Mouse (Mus musculus): ENCODE data around the gene Zfpl1.
A peak's percentile ranks its signal among the peaks of the same experiment; 100 is the strongest.
"Not testable (repeated sequence)": the region's sequence is repeated elsewhere in the genome, so short reads cannot be mapped to it uniquely, and the experiment has no call there.

Gene Zfpl1

GRCm38 (mm10) chr19:6084478-6085248 is at the start of gene Zfpl1, which contains the start of gene Cdca5:
Gene Zfpl1, minus strand, starts transcription at chr19:6084956.
Gene Cdca5, plus strand, starts transcription at chr19:6084983.
- peak; percentile 98 for DNase-seq

DNA sequence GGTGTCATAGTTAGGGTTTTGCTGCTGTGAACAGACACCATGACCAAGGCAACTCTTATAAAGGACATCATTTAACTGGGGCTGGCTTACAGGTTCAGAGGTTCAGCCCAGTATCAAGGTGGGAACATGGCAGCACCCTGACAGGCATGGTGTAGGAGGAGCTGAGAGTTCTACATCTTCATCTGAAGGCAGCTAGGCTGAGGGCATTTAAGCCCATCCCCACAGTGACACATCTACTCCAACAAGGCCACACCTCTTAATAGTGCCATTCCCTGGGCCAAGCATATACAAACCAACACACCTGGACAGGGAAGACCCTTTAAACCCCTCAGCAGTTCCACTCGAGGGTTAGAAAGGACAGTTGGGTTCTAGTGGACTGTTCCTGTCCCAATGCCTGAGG is 48.4 kb upstream of the Zfpl1 start:
- not testable (repeated sequence) for DNase-seq

- DNase-seq: no peak
Observed at GRCm38 (mm10) chr19:6132171-6132827, 47.5 kb upstream of the Zfpl1 start.

DNA sequence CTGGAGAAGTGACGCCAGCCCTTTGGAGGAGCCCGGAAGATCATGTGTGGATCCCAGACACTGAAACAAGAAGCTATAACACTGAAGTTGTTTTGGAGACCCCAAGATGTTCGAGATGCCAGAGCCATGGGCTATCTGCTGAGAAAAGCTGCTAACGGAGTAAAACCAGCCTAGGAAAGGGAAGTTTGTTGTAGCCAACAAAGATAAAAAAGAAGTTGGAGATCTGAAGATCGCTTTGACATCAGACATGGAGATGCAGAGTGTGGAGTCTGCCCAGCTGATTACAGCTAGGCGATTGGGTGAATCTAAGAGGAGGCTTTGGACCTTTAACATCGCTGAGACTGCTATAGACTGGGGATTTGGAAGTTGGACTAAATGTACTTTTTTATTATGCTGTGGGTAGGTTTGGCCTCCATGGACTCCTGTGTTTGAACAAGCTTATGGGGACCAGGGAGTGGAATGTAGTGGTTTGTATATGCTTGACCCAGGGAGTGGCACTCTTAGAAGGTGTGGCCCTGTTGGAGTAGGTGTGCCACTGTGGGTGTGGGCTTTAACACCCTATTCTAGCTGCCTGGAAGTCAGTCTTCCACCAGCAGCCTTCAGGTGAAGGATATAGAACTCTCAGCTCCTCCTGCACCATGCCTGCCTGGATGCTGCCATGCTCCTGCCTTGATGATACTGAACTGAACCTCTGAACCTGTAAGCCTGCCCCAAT is 45.8 kb upstream of the Zfpl1 start:
- DNase-seq: peak; percentile 25

GRCm38 (mm10) chr19:6127760-6128341 is 43.1 kb upstream of the Zfpl1 start, which contains the start of gene Snx15:
Gene Snx15, minus strand, starts transcription at chr19:6128304.
- peak; percentile 99 for DNase-seq

- no peak for DNase-seq
Observed at GRCm38 (mm10) chr19:6126789-6127580, 42.2 kb upstream of the Zfpl1 start.

- DNase-seq: peak; percentile 86
Observed at GRCm38 (mm10) chr19:6126289-6126688, 41.5 kb upstream of the Zfpl1 start.

DNA sequence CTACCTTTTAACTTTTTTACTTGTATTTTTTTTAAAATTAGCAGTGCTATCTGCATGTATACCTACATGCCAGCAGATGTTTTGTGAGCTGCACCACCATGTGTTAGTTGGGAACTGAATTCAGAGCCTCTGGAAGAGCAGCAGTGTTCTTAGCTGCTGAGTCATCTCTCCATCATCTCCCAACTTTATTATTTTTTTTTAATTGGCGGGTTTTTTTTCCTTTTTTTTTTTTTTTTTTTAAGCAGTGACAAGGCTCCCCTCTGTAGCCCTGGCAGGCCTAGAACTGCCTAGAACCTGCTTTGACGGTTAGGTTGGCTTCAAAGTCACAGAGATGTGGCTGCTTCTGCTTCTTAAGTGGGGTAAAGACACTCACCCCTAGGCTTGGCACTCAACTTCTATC is 40.1 kb upstream of the Zfpl1 start:
- no peak for DNase-seq

DNA sequence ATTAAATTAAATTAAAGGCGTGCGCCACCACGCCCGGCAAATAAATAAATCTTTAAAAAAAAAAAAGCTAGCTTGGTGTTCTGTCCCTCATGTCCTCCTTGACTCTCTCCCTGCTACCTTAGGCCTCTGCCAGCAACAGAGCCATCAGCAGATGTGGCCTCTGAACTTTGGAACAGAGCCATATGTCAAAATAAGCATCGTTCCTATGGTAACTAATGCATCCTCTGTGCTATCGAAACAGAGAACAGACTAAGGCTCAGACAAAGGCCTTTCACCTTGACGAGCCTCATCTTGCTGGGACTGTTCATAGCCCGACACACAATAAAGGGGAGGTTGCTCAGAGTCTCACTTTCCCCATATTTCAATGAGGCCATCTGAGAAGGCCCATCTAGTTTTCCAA is 38.6 kb upstream of the Zfpl1 start:
- DNase-seq: no peak

GRCm38 (mm10) chr19:6121761-6122160 is 37.0 kb upstream of the Zfpl1 start:
- DNase-seq: no peak

DNA sequence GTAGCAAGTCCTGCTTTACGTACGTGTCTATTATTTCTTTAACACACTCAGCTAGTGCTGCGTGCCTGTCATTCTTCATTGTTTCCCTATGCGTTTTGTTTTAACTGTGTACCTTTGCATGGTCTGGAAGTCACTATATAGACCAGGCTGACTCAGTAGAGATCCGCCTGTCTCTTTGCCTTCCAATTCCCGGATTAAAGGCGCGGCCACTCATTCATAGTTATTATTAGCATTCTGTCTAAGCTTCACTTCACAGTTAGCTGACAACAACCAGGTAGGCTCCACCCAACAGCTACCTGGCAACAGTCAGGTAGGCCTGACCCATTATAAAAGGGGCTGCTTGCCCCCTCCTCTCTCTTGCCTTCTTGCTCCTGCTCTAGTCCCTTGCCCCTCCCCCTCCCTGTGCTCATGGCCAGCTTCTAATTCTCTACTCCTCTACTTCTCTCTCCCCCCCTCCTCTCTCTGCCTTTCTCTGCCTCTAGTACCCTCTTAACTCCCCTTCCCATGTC is 34.0 kb upstream of the Zfpl1 start:
- no peak for DNase-seq

DNA sequence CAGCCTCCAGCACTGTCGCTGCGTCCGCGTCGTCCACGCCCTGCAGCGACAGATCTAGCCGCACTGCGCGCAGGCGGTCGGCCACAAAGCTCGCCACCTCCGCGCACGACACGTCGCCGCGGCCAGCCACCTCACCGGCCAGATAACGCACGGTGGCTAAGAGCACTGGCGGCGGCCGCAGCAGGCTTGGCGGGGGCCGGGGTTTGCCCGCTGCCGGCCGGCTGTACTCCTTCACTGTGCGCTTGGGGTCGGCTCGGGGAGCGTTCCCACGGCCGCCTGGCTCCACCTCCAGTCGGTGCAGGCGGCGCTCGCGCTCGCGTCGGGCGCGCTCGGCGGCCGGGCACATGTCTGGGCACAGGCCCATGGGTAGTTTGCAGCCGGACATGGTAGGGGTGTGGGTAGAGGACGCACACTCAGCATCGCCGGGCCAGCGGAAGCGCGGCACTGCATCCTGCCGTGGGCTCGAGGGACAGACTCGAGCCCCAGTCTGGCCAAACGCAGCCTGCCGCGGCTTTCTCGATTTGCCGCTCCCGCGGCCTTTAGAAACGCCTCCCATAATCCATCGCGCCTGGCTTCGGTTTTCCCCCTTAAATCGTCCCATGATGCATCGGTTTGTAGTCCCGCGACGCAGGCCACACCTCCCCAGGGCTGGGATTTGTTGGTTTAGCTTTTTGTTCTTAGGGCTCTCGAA is 33.4 kb upstream of the Zfpl1 start, which contains the start of gene Sac3d1:
Gene Sac3d1 (minus strand): TSS at position 665 of the 691 bp plus-strand sequence.
- peak; percentile 95 for DNase-seq

- no peak for DNase-seq
Observed at GRCm38 (mm10) chr19:6117346-6117985, 32.7 kb upstream of the Zfpl1 start.

- no peak for DNase-seq
Observed at GRCm38 (mm10) chr19:6116113-6116850, 31.5 kb upstream of the Zfpl1 start.

DNA sequence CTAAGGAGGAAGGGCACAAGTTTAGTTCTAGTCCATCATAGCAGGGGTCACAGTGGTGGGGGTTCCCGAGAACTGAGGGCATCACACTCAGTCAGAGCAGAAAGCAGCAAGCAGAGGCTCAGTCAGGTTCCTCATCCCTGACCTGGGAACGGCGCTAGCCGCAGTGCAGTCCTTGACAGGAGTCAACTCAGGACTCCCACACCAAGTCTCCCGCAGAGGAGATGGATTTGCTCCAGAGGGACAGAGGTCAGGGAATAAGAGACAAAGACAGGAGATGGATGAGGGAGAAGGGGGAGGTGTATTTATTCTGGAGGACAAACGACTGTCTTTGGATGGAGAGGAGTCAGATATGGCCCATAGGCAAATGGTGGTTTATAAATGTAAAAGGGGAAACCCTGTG is 28.4 kb upstream of the Zfpl1 start:
- DNase-seq: no peak

- DNase-seq: no peak
Observed at GRCm38 (mm10) chr19:6105586-6105985, 20.8 kb upstream of the Zfpl1 start, which contains the start of gene Naaladl1. Gene Naaladl1, plus strand, starts transcription at chr19:6105782.

GRCm38 (mm10) chr19:6104476-6104875 is 19.7 kb upstream of the Zfpl1 start:
- DNase-seq: no peak

DNA sequence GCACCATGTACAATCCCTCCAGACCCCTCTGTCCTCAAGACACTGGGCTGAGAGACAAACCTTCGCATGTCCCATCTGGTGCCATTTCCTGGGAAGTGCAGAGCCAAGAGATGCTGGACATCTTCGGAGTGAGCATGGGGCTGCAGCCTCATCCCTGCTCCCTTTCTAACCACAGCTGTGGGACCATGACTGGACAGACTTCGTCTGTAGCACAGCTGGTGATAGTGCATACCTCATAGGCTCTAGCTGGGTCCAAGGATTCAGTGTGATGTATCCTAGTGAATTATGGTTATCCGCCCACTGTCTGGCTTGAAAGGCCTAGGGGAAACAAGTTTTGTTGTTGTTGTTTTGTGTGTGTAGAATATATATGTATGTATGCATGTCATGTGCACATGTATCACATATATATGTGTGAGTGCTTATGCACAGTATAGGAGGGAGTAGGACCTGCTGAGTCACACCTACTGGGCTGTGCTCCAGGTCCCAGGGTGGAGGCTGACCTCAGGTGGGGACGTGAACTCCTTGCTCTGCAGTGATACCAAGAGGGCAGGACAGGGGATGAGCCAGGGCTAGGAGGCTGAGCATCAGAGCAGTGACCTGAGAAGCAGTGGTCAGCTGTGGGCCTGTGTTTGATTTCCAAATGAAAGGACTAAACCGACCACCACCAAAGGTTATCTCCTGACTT is 17.6 kb upstream of the Zfpl1 start:
- no peak for DNase-seq

DNA sequence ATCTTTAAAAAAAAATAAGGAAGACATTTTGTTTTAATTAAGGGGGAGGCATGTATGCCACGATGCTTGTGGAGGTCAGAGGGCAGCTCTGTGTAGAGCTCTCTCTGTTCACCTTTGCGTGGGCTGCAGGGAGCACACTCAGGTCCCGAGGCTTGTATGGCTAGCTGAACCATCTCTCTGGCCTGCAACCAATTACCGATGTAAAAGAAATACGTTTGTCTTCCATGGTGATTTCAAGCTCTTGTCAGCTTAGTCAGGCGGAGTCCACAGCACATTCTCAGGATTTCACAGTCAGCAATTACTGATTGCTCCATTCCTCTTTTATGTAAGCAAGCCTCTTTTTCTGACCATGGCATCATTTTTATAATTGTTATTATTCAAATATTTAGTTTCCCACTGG is 16.4 kb upstream of the Zfpl1 start:
- no peak for DNase-seq
